Comparison of ENCODE assay signal across 8 mouse cellular contexts in the genomic region with DNA sequence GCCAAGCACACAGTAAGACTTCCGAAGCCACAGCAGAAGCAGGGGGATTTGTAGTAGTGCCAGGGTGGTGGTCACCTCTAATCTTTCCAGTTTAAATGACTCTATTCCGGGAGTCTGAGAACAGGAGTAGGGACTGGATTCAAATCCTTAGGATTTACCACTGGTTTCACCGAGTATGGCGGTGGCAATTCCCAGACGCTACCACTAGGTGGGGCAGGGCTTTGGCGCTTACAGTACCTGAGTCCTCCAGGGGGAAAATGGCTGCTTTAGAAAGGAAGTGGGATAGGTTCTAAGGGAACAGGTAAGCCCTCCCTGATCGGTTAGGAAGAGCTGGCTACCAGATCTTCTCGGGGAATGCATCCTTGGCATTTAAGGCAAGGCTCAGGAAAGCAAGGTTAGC. TPM values are rescaled to one million over a fixed set of nuclear protein-coding genes. Genes with fewer than 3 reads are reported as not detected.
A peak's percentile ranks its signal among the peaks of the same experiment; 100 is the strongest.
DNase-seq lines count a peak whose midpoint lies in the region; ATAC-seq and TF ChIP-seq lines count a peak whose summit lies in the region.

No protein-coding gene starts in this region.

- H3K9me3 ChIP-seq in forebrain, embryonic 10.5 days, result no peaks in the 10 kb centered on the region
- no peaks in the 10 kb centered on the region for H3K9me3 ChIP-seq in forebrain, embryonic 16.5 days (ENCODE audit: control insufficient read depth, low read length)
- no peaks in the 10 kb centered on the region for H3K9me3 ChIP-seq in midbrain, embryonic 10.5 days (replicated peaks)
- no peaks in the 10 kb centered on the region for H3K9me3 ChIP-seq in midbrain, embryonic 15.5 days
- H3K9me3 ChIP-seq in hindbrain, postnatal 0 days (ENCODE audit: low read length), result no peaks in the 10 kb centered on the region

- H3K9ac ChIP-seq in forebrain, embryonic 16.5 days (replicated peaks; ENCODE audit: low read depth, low read length), result no peak overlapping the region
- H3K9ac ChIP-seq in midbrain, embryonic 15.5 days, result no peak overlapping the region
- H3K9ac ChIP-seq in hindbrain, postnatal 0 days (replicated peaks; ENCODE audit: low read length), result no peak overlapping the region

- H3K4me2 ChIP-seq in forebrain, embryonic 16.5 days (ENCODE audit: low read length), result no peak overlapping the region
- H3K4me2 ChIP-seq in midbrain, embryonic 15.5 days, result no peak overlapping the region
- no peak overlapping the region for H3K4me2 ChIP-seq in hindbrain, postnatal 0 days (ENCODE audit: low read depth, low read length)

- H3K4me3 ChIP-seq in forebrain, embryonic 10.5 days, result no peak overlapping the region
- H3K4me3 ChIP-seq in forebrain, embryonic 16.5 days (replicated peaks; ENCODE audit: low read length), result no peak overlapping the region
- no peak overlapping the region for H3K4me3 ChIP-seq in midbrain, embryonic 10.5 days
- H3K4me3 ChIP-seq in midbrain, embryonic 15.5 days, result no peak overlapping the region
- no peak overlapping the region for H3K4me3 ChIP-seq in hindbrain, postnatal 0 days (ENCODE audit: low read length)

- no peaks in the 10 kb centered on the region for H3K36me3 ChIP-seq in forebrain, embryonic 10.5 days (replicated peaks)
- no peaks in the 10 kb centered on the region for H3K36me3 ChIP-seq in forebrain, embryonic 16.5 days (ENCODE audit: control insufficient read depth, insufficient read depth)
- no peaks in the 10 kb centered on the region for H3K36me3 ChIP-seq in midbrain, embryonic 10.5 days
- no peaks in the 10 kb centered on the region for H3K36me3 ChIP-seq in midbrain, embryonic 15.5 days (replicated peaks)
- H3K36me3 ChIP-seq in hindbrain, postnatal 0 days (ENCODE audit: insufficient read depth, low read length), result no peaks in the 10 kb centered on the region

- WGBS in forebrain, embryonic 10.5 days, result 41% methylated on average over 8 of the region's 8 CpGs
- WGBS in forebrain, embryonic 16.5 days, result 43% methylated on average over 8 of the region's 8 CpGs
- WGBS in midbrain, embryonic 10.5 days, result 42% methylated on average over 8 of the region's 8 CpGs
- WGBS in midbrain, embryonic 15.5 days, result 46% methylated on average over 8 of the region's 8 CpGs
- WGBS in hindbrain, postnatal 0 days, result 40% methylated on average over 8 of the region's 8 CpGs

- H3K27ac ChIP-seq in forebrain, embryonic 10.5 days, result no peak overlapping the region
- H3K27ac ChIP-seq in forebrain, embryonic 16.5 days (ENCODE audit: low read length), result no peak overlapping the region
- no peak overlapping the region for H3K27ac ChIP-seq in midbrain, embryonic 10.5 days (replicated peaks)
- no peak overlapping the region for H3K27ac ChIP-seq in midbrain, embryonic 15.5 days
- H3K27ac ChIP-seq in hindbrain, postnatal 0 days, result no peak overlapping the region

- no peak for ATAC-seq in forebrain, embryonic 16.5 days
- ATAC-seq in midbrain, embryonic 15.5 days (replicated peaks), result no peak
- no peak for ATAC-seq in hindbrain, postnatal 0 days

- no peaks in the 10 kb centered on the region for H3K4me1 ChIP-seq in forebrain, embryonic 10.5 days
- no peaks in the 10 kb centered on the region for H3K4me1 ChIP-seq in forebrain, embryonic 16.5 days (replicated peaks; ENCODE audit: control insufficient read depth, insufficient read depth, low read length)
- no peaks in the 10 kb centered on the region for H3K4me1 ChIP-seq in midbrain, embryonic 10.5 days
- no peaks in the 10 kb centered on the region for H3K4me1 ChIP-seq in midbrain, embryonic 15.5 days
- H3K4me1 ChIP-seq in hindbrain, postnatal 0 days (ENCODE audit: insufficient read depth, low read length), result no peaks in the 10 kb centered on the region

- H3K27me3 ChIP-seq in forebrain, embryonic 10.5 days (ENCODE audit: poor library complexity, severe bottlenecking), result no peaks in the 10 kb centered on the region
- no peaks in the 10 kb centered on the region for H3K27me3 ChIP-seq in forebrain, embryonic 16.5 days (replicated peaks; ENCODE audit: control insufficient read depth, insufficient read depth, low read length)
- no peaks in the 10 kb centered on the region for H3K27me3 ChIP-seq in midbrain, embryonic 10.5 days (ENCODE audit: low read depth, poor library complexity, severe bottlenecking)
- H3K27me3 ChIP-seq in midbrain, embryonic 15.5 days (replicated peaks), result no peaks in the 10 kb centered on the region
- H3K27me3 ChIP-seq in hindbrain, postnatal 0 days (ENCODE audit: insufficient read depth, low read length), result no peaks in the 10 kb centered on the region

- peak; percentile 39 for DNase-seq in forebrain, embryonic 10.5 days (ENCODE audit: extremely low spot score, low spot score)
- DNase-seq in midbrain, embryonic 10.5 days (ENCODE audit: low spot score), result peak; percentile 45
- DNase-seq in adrenal gland, adult 2 months, result peak; percentile 29
- DNase-seq in hindbrain, postnatal 0 days (ENCODE audit: low spot score), result no peak
- peak; percentile 40 for DNase-seq in thymus, postnatal 25 days
- DNase-seq in right cerebral cortex, postnatal 25 days, result no peak

- TF ChIP-seq CTCF in hindbrain, postnatal 0 days (IDR thresholded peaks at IDR 0.05; ENCODE audit: low read depth), result peak; percentile 66

RNA-seq across cellular contexts. Expression of gene Hnf1b, which starts 17.5 kb away (rescaled TPM):
- polyA plus RNA-seq in forebrain, embryonic 10.5 days (2016; fragmentation: Nextera tagmentation; extraction: Ambion mirVana), result not detected in 2 replicates
- 0.16 TPM in 1 of 2 replicates, not detected in the other for polyA plus RNA-seq in forebrain, embryonic 16.5 days (2015; fragmentation: Nextera tagmentation; extraction: Ambion mirVana)
- polyA plus RNA-seq in midbrain, embryonic 10.5 days (2016; fragmentation: Nextera tagmentation; extraction: Ambion mirVana), result not detected in 2 replicates
- 0.15 TPM in 1 of 2 replicates, not detected in the other for polyA plus RNA-seq in midbrain, embryonic 15.5 days (2015; fragmentation: Nextera tagmentation; extraction: Ambion mirVana)
- not detected for total RNA-seq in adrenal gland, adult 2 months (2021)
- 0.26 and 0.53 TPM in 2 replicates for polyA plus RNA-seq in adrenal gland, adult 2 months (2012; rRNA removed)
- not detected in 2 replicates for total RNA-seq in hindbrain, postnatal 0 days (2014; rRNA removed)
- polyA plus RNA-seq in hindbrain, postnatal 0 days (2015; fragmentation: Nextera tagmentation; extraction: Ambion mirVana), result 0.30 and 0.40 TPM in 2 replicates

Comparison
In these comparisons a context has a peak if more than half of its experiments do, and no peak if none do; other contexts are left out.
1. DNase-seq: peak in forebrain, embryonic 10.5 days (single experiment), midbrain, embryonic 10.5 days (single experiment), adrenal gland, adult 2 months (single experiment) and thymus, postnatal 25 days (single experiment); none in hindbrain, postnatal 0 days (single experiment) and right cerebral cortex, postnatal 25 days (single experiment).